Comparison of ENCODE assay signal across 8 mouse cellular contexts in genomic region chr12:13268826-13269449, GRCm38 (mm10). TPM values are rescaled to one million over a fixed set of nuclear protein-coding genes. Genes with fewer than 3 reads are reported as not detected.
DNase-seq lines count a peak whose midpoint lies in the region; ATAC-seq and TF ChIP-seq lines count a peak whose summit lies in the region.

Gene Nbas, plus strand, starts transcription at chr12:13269133.

- 3% methylated on average over 38 of the region's 38 CpGs for WGBS in forebrain, embryonic 16.5 days
- 2% methylated on average over 38 of the region's 38 CpGs for WGBS in lung, embryonic 14.5 days
- under 1% methylated on average over 38 of the region's 38 CpGs for WGBS in olfactory bulb, adult 2 months
- 5% methylated on average over 38 of the region's 38 CpGs for WGBS in thymus, adult 2 months

- H3K36me3 ChIP-seq in forebrain, embryonic 16.5 days (ENCODE audit: control insufficient read depth, insufficient read depth) = no peaks in the 10 kb centered on the region
- peaks cover 4% of the 10 kb centered on the region; the same call in 1 of the 2 replicates for H3K36me3 ChIP-seq in lung, embryonic 14.5 days (ENCODE audit: insufficient read depth)
- no peaks in the 10 kb centered on the region for H3K36me3 ChIP-seq in thymus, adult 2 months (ENCODE audit: control insufficient read depth, insufficient read depth, low read length)

- H3K4me2 ChIP-seq in forebrain, embryonic 16.5 days (ENCODE audit: low read length) = peak within 1 kb of the TSS; percentile 76
- H3K4me2 ChIP-seq in lung, embryonic 14.5 days = peak within 1 kb of the TSS; percentile 88

- DNase-seq in ES-CJ7 (ENCODE audit: low read depth, low spot score) = peak; percentile 75
- peak; percentile 79 for DNase-seq in cerebellum, adult 11-12 months
- DNase-seq in heart, postnatal 36 days = peak; percentile 86 to 90
- DNase-seq in layer of hippocampus, adult 2 months (ENCODE audit: low spot score in 2 of 2) = peak; percentile 80 to 89
- DNase-seq in lung, embryonic 14.5 days = peak; percentile 90
- peak; percentile 86 for DNase-seq in thymus, adult 2 months

- H3K4me1 ChIP-seq in forebrain, embryonic 16.5 days (replicated peaks; ENCODE audit: control insufficient read depth, insufficient read depth, low read length) = peaks cover 15% of the 10 kb centered on the region
- H3K4me1 ChIP-seq in lung, embryonic 14.5 days (ENCODE audit: insufficient read depth) = peaks cover 3% of the 10 kb centered on the region
- H3K4me1 ChIP-seq in olfactory bulb, adult 2 months (ENCODE audit: control insufficient read depth, insufficient read depth, low read length) = peaks cover 4% of the 10 kb centered on the region; the same call in 1 of the 2 replicates
- peaks cover 5% of the 10 kb centered on the region for H3K4me1 ChIP-seq in thymus, adult 2 months (replicated peaks; ENCODE audit: control insufficient read depth, insufficient read depth, low read length)

- H3K9ac ChIP-seq in forebrain, embryonic 16.5 days (replicated peaks; ENCODE audit: low read depth, low read length) = peak within 1 kb of the TSS; percentile 90
- peak within 1 kb of the TSS; percentile 85 for H3K9ac ChIP-seq in lung, embryonic 14.5 days

- peak; percentile 63 for TF ChIP-seq POLR2A in olfactory bulb, adult 2 months (IDR thresholded peaks at IDR 0.05; ENCODE audit: insufficient read depth, low read depth, low read length)
- TF ChIP-seq POLR2A in thymus, adult 2 months (IDR thresholded peaks at IDR 0.05; ENCODE audit: control insufficient read depth, extremely low read depth, insufficient read depth, low read length, poor library complexity) = peak; percentile 27; the same call in 1 of the 2 replicates

- intact Hi-C loops in heart, postnatal 36 days (cut with DNase I) = no loop called here

- peak within 1 kb of the TSS; percentile 47; the same call in 1 of the 2 replicates for H3K27ac ChIP-seq in forebrain, embryonic 16.5 days (ENCODE audit: low read length)
- H3K27ac ChIP-seq in layer of hippocampus, adult 2 months = peak within 1 kb of the TSS; percentile 89
- H3K27ac ChIP-seq in lung, embryonic 14.5 days (ENCODE audit: low read depth) = no peak within 1 kb of the TSS
- 0 out of 2 replicates have a peak within 1 kb of the TSS, but pooled peaks have one; percentile 42 for H3K27ac ChIP-seq in olfactory bulb, adult 2 months (ENCODE audit: insufficient read depth, low read depth, low read length)
- H3K27ac ChIP-seq in thymus, adult 2 months (ENCODE audit: control insufficient read depth, insufficient read depth, low read length) = no peak within 1 kb of the TSS

- no peaks in the 10 kb centered on the region for H3K9me3 ChIP-seq in forebrain, embryonic 16.5 days (ENCODE audit: control insufficient read depth, low read length)
- no peaks in the 10 kb centered on the region for H3K9me3 ChIP-seq in lung, embryonic 14.5 days (ENCODE audit: low read depth, low read length)

- no peak for TF ChIP-seq CTCF in layer of hippocampus, adult 2 months (conservative IDR thresholded peaks at IDR 0.05)
- TF ChIP-seq CTCF in lung, embryonic 14.5 days (IDR thresholded peaks at IDR 0.05; ENCODE audit: low read depth) = no peak
- TF ChIP-seq CTCF in olfactory bulb, adult 2 months (IDR thresholded peaks at IDR 0.05; ENCODE audit: insufficient read depth, low read depth, low read length) = no peak
- TF ChIP-seq CTCF in thymus, adult 2 months (IDR thresholded peaks at IDR 0.05; ENCODE audit: borderline replicate concordance, control insufficient read depth, extremely low read depth, insufficient read depth, low read length, poor library complexity) = no peak

- H3K27me3 ChIP-seq in forebrain, embryonic 16.5 days (replicated peaks; ENCODE audit: control insufficient read depth, insufficient read depth, low read length) = no peaks in the 10 kb centered on the region
- no peaks in the 10 kb centered on the region for H3K27me3 ChIP-seq in lung, embryonic 14.5 days (ENCODE audit: insufficient read depth, low read length)
- H3K27me3 ChIP-seq in thymus, adult 2 months (ENCODE audit: control insufficient read depth, insufficient read depth, low read length) = no peaks in the 10 kb centered on the region

- peak within 1 kb of the TSS; percentile 99 for H3K4me3 ChIP-seq in forebrain, embryonic 16.5 days (replicated peaks; ENCODE audit: low read length)
- peak within 1 kb of the TSS; percentile 99 for H3K4me3 ChIP-seq in layer of hippocampus, adult 2 months
- H3K4me3 ChIP-seq in lung, embryonic 14.5 days (ENCODE audit: low read depth, low read length) = peak within 1 kb of the TSS; percentile 81
- peak within 1 kb of the TSS; percentile 94 for H3K4me3 ChIP-seq in olfactory bulb, adult 2 months (ENCODE audit: insufficient read depth, low read depth, low read length)
- H3K4me3 ChIP-seq in thymus, adult 2 months (ENCODE audit: control insufficient read depth, insufficient read depth, low read length) = peak within 1 kb of the TSS; percentile 86

- ATAC-seq in forebrain, embryonic 16.5 days = peak; percentile 95
- ATAC-seq in lung, embryonic 14.5 days (ENCODE audit: insufficient read depth) = peak; percentile 95

RNA-seq across cellular contexts. Expression of gene Nbas, which starts in this region (rescaled TPM):
- 12.3 and 13.7 TPM in 2 replicates for polyA plus RNA-seq in forebrain, embryonic 16.5 days (2015; fragmentation: Nextera tagmentation; extraction: Ambion mirVana)
- 10 to 100 TPM; 32.3 to 33.7 TPM for total RNA-seq in heart, postnatal 36 days (2021)
- 10 to 100 TPM; 34.5 to 36.8 TPM for total RNA-seq in layer of hippocampus, adult 2 months (2021)
- polyA plus RNA-seq in lung, embryonic 14.5 days (2014; fragmentation: Nextera tagmentation; extraction: Ambion mirVana) = 16.6 and 19.1 TPM in 2 replicates
- polyA plus RNA-seq in olfactory bulb, adult 2 months (2012; ENCODE audit: insufficient read depth, insufficient read length, low replicate concordance, missing spikeins) = not detected in 2 replicates
- polyA plus RNA-seq in thymus, adult 2 months (2012; rRNA removed) = 12.3 TPM in 2 replicates

Comparison
In these comparisons a context has a peak if more than half of its experiments do, and no peak if none do; other contexts are left out.
1. RNA of gene Nbas (polyA plus RNA-seq): 16.6 to 19.1 TPM in lung, embryonic 14.5 days, 12.3 to 13.7 TPM in forebrain, embryonic 16.5 days and 12.3 TPM in thymus, adult 2 months; not detected in olfactory bulb, adult 2 months; every median in the first group is over 10 times any median in the second.
2. H3K27ac ChIP-seq: peak in forebrain, embryonic 16.5 days (single experiment), layer of hippocampus, adult 2 months (single experiment) and olfactory bulb, adult 2 months (single experiment); none in lung, embryonic 14.5 days (single experiment) and thymus, adult 2 months (single experiment).
3. Peak in every context shown above with its lines, with median percentiles within 50 percentile points of each other: DNase-seq and H3K4me3 ChIP-seq.